Mouse (Mus musculus): ENCODE measurements around the gene 1700029H14Rik. TPM values are rescaled to one million over a fixed set of nuclear protein-coding genes. Genes with fewer than 3 reads are reported as not detected.

Gene 1700029H14Rik
- polyA plus RNA-seq, 1 experiment, result 0.30 TPM

- H3K4me1 ChIP-seq (replicated peaks; ENCODE audit: control insufficient read depth, insufficient read depth, low read length), result peaks cover 30% of the 10 kb centered on the region
- TF ChIP-seq POLR2A (IDR thresholded peaks at IDR 0.05; ENCODE audit: control insufficient read depth, extremely low read depth, insufficient read depth, low read length, poor library complexity) (no peak), CTCF (IDR thresholded peaks at IDR 0.05; ENCODE audit: borderline replicate concordance, control insufficient read depth, extremely low read depth, insufficient read depth, low read length, poor library complexity) (no peak)
- no peaks in the 10 kb centered on the region for H3K36me3 ChIP-seq (ENCODE audit: control insufficient read depth, insufficient read depth, low read length)
- 0 out of 2 replicates have a peak overlapping the region, but pooled peaks have one; percentile 12 for H3K4me3 ChIP-seq (ENCODE audit: control insufficient read depth, insufficient read depth, low read length)
- peak; percentile 41 for DNase-seq
- peak overlapping the region; percentile 37; the same call in 1 of the 2 replicates for H3K27ac ChIP-seq (ENCODE audit: control insufficient read depth, insufficient read depth, low read length)
- WGBS, result under 1% methylated on average over 11 of the region's 11 CpGs
- no peaks in the 10 kb centered on the region for H3K27me3 ChIP-seq (ENCODE audit: control insufficient read depth, insufficient read depth, low read length)
These were observed 38.9 kb upstream of the 1700029H14Rik start for GRCm38 (mm10) chr8:13601166-13601565.

- Histone ChIP-seq H3K4me3 (ENCODE audit: control insufficient read depth, insufficient read depth, low read length) (peak overlapping the region; percentile 35), H3K36me3 (ENCODE audit: control insufficient read depth, insufficient read depth, low read length) (no peaks in the 10 kb centered on the region), H3K4me1 (replicated peaks; ENCODE audit: control insufficient read depth, insufficient read depth, low read length) (peaks cover 34% of the 10 kb centered on the region), H3K27me3 (ENCODE audit: control insufficient read depth, insufficient read depth, low read length) (no peaks in the 10 kb centered on the region), H3K27ac (ENCODE audit: control insufficient read depth, insufficient read depth, low read length) (peak overlapping the region; percentile 66)
- 7% methylated on average over 10 of the region's 10 CpGs for WGBS
- no peak for TF ChIP-seq POLR2A (IDR thresholded peaks at IDR 0.05; ENCODE audit: control insufficient read depth, extremely low read depth, insufficient read depth, low read length, poor library complexity)
- TF ChIP-seq CTCF (IDR thresholded peaks at IDR 0.05; ENCODE audit: borderline replicate concordance, control insufficient read depth, extremely low read depth, insufficient read depth, low read length, poor library complexity), result no peak
- peak; percentile 19 for DNase-seq
These were observed 38.5 kb upstream of the 1700029H14Rik start for GRCm38 (mm10) chr8:13600716-13601115.

- Histone ChIP-seq H3K27ac (ENCODE audit: control insufficient read depth, insufficient read depth, low read length) (peak overlapping the region; percentile 66), H3K4me3 (ENCODE audit: control insufficient read depth, insufficient read depth, low read length) (peak overlapping the region; percentile 35), H3K4me1 (replicated peaks; ENCODE audit: control insufficient read depth, insufficient read depth, low read length) (peaks cover 36% of the 10 kb centered on the region), H3K36me3 (ENCODE audit: control insufficient read depth, insufficient read depth, low read length) (no peaks in the 10 kb centered on the region), H3K27me3 (ENCODE audit: control insufficient read depth, insufficient read depth, low read length) (no peaks in the 10 kb centered on the region)
- DNase-seq, result peak; percentile 71
- WGBS, result 4% methylated on average over 7 of the region's 7 CpGs
- no peak; the same call in 1 of the 2 replicates for TF ChIP-seq POLR2A (IDR thresholded peaks at IDR 0.05; ENCODE audit: control insufficient read depth, extremely low read depth, insufficient read depth, low read length, poor library complexity)
- peak; percentile 37; the same call in 1 of the 2 replicates for TF ChIP-seq CTCF (IDR thresholded peaks at IDR 0.05; ENCODE audit: borderline replicate concordance, control insufficient read depth, extremely low read depth, insufficient read depth, low read length, poor library complexity)
These were observed 37.9 kb upstream of the 1700029H14Rik start for GRCm38 (mm10) chr8:13600204-13600603.

GRCm38 (mm10) chr8:13597777-13598176 is 35.5 kb upstream of the 1700029H14Rik start:
- Histone ChIP-seq H3K4me3 (ENCODE audit: control insufficient read depth, insufficient read depth, low read length) (no peak overlapping the region), H3K4me1 (replicated peaks; ENCODE audit: control insufficient read depth, insufficient read depth, low read length) (peaks cover 52% of the 10 kb centered on the region), H3K36me3 (ENCODE audit: control insufficient read depth, insufficient read depth, low read length) (no peaks in the 10 kb centered on the region), H3K27ac (ENCODE audit: control insufficient read depth, insufficient read depth, low read length) (no peak overlapping the region), H3K27me3 (ENCODE audit: control insufficient read depth, insufficient read depth, low read length) (no peaks in the 10 kb centered on the region)
- WGBS, result 95% methylated on average over 6 of the region's 6 CpGs
- TF ChIP-seq POLR2A (IDR thresholded peaks at IDR 0.05; ENCODE audit: control insufficient read depth, extremely low read depth, insufficient read depth, low read length, poor library complexity) (no peak), CTCF (IDR thresholded peaks at IDR 0.05; ENCODE audit: borderline replicate concordance, control insufficient read depth, extremely low read depth, insufficient read depth, low read length, poor library complexity) (no peak)
- no peak for DNase-seq

GRCm38 (mm10) chr8:13595861-13596260 is 33.6 kb upstream of the 1700029H14Rik start:
- peak; percentile 27 for DNase-seq
- H3K4me3 ChIP-seq (ENCODE audit: control insufficient read depth, insufficient read depth, low read length), result no peak overlapping the region
- peaks cover 42% of the 10 kb centered on the region for H3K4me1 ChIP-seq (replicated peaks; ENCODE audit: control insufficient read depth, insufficient read depth, low read length)
- no peaks in the 10 kb centered on the region for H3K36me3 ChIP-seq (ENCODE audit: control insufficient read depth, insufficient read depth, low read length)
- H3K27ac ChIP-seq (ENCODE audit: control insufficient read depth, insufficient read depth, low read length), result no peak overlapping the region
- TF ChIP-seq POLR2A (IDR thresholded peaks at IDR 0.05; ENCODE audit: control insufficient read depth, extremely low read depth, insufficient read depth, low read length, poor library complexity), result no peak
- TF ChIP-seq CTCF (IDR thresholded peaks at IDR 0.05; ENCODE audit: borderline replicate concordance, control insufficient read depth, extremely low read depth, insufficient read depth, low read length, poor library complexity), result no peak
- WGBS, result 81% methylated on average over 6 of the region's 6 CpGs
- no peaks in the 10 kb centered on the region for H3K27me3 ChIP-seq (ENCODE audit: control insufficient read depth, insufficient read depth, low read length)

GRCm38 (mm10) chr8:13594884-13595323 is 32.6 kb upstream of the 1700029H14Rik start:
- peak; percentile 55 for DNase-seq
- WGBS, result 6% methylated on average over 11 of the region's 11 CpGs
- Histone ChIP-seq H3K27me3 (ENCODE audit: control insufficient read depth, insufficient read depth, low read length) (no peaks in the 10 kb centered on the region), H3K4me3 (ENCODE audit: control insufficient read depth, insufficient read depth, low read length) (peak overlapping the region; percentile 8), H3K4me1 (replicated peaks; ENCODE audit: control insufficient read depth, insufficient read depth, low read length) (peaks cover 33% of the 10 kb centered on the region), H3K27ac (ENCODE audit: control insufficient read depth, insufficient read depth, low read length) (peak overlapping the region; percentile 67; the same call in 1 of the 2 replicates), H3K36me3 (ENCODE audit: control insufficient read depth, insufficient read depth, low read length) (no peaks in the 10 kb centered on the region)
- TF ChIP-seq POLR2A (IDR thresholded peaks at IDR 0.05; ENCODE audit: control insufficient read depth, extremely low read depth, insufficient read depth, low read length, poor library complexity) (no peak), CTCF (IDR thresholded peaks at IDR 0.05; ENCODE audit: borderline replicate concordance, control insufficient read depth, extremely low read depth, insufficient read depth, low read length, poor library complexity) (0 out of 2 replicates have a peak, but pooled peaks have one; percentile 29)
